Mouse (Mus musculus) spleen, postnatal 10 days (tissue): ENCODE measurements at regions not wholly inside any gene's neighbourhood (a gene's known extent, or its start where the extent isn't known, plus 50 kb on each side); places are given as distances from the start of the nearest gene placed in this dataset.

Source experiments
- DNase-seq, 2 experiments: peaks; one replicate each; pipeline ENCODE4 v3.0.0; 2021 to 2022; ENCODE audit warnings: low spot score in 2 of 2

- DNase-seq: no peak
These were observed 309.5 kb downstream of the Irx1 start for GRCm38 (mm10) chr13:71653939-71654467.

GRCm38 (mm10) chr13:71653212-71653938 lies 310.1 kb downstream of the Irx1 start:
- no peak for DNase-seq

- no peak for DNase-seq
These were observed 313.6 kb downstream of the Irx1 start for GRCm38 (mm10) chr13:71649876-71650275.

GRCm38 (mm10) chr13:71649031-71649430 lies 314.5 kb downstream of the Irx1 start:
- DNase-seq: no peak

- no peak for DNase-seq
These were observed 332.1 kb downstream of the Irx1 start for GRCm38 (mm10) chr13:71631447-71631846.

GRCm38 (mm10) chr13:71617198-71617597 lies 346.3 kb downstream of the Irx1 start:
- no peak for DNase-seq

- no peak for DNase-seq
These were observed 350.9 kb downstream of the Irx1 start for GRCm38 (mm10) chr13:71612393-71613179.

- DNase-seq: no peak
These were observed 381.0 kb downstream of the Irx1 start for GRCm38 (mm10) chr13:71582486-71582885.

GRCm38 (mm10) chr13:71565895-71566294 lies 397.6 kb downstream of the Irx1 start:
- DNase-seq: no peak

- no peak for DNase-seq
These were observed 398.1 kb downstream of the Irx1 start for GRCm38 (mm10) chr13:71565388-71565787.

- no peak for DNase-seq
These were observed 404.9 kb downstream of the Irx1 start for GRCm38 (mm10) chr13:71558477-71559215.

GRCm38 (mm10) chr13:71555471-71555870 lies 408.1 kb downstream of the Irx1 start:
- DNase-seq: no peak

GRCm38 (mm10) chr13:71550109-71550508 lies 413.4 kb downstream of the Irx1 start:
- no peak for DNase-seq

GRCm38 (mm10) chr13:71549206-71549831 lies 414.2 kb downstream of the Irx1 start:
- no peak for DNase-seq

- DNase-seq: no peak
These were observed 425.3 kb downstream of the Irx1 start for GRCm38 (mm10) chr13:71538226-71538625.

GRCm38 (mm10) chr13:71532796-71533351 lies 430.6 kb downstream of the Irx1 start:
- no peak for DNase-seq

- DNase-seq: no peak
These were observed 434.0 kb downstream of the Irx1 start for GRCm38 (mm10) chr13:71529397-71530122.

GRCm38 (mm10) chr13:71517776-71518175 lies 445.7 kb downstream of the Irx1 start:
- DNase-seq: no peak

- DNase-seq: no peak
These were observed 450.3 kb downstream of the Irx1 start for GRCm38 (mm10) chr13:71513204-71513603.

GRCm38 (mm10) chr13:71507956-71508401 lies 455.5 kb downstream of the Irx1 start:
- DNase-seq: no peak
